Mouse (Mus musculus): ENCODE data around the gene Pdzph1. TPM values are rescaled to one million over a fixed set of nuclear protein-coding genes. Genes with fewer than 3 reads are reported as not detected.

Gene Pdzph1
- total and polyA plus RNA-seq, 3 experiments = not detected

DNA sequence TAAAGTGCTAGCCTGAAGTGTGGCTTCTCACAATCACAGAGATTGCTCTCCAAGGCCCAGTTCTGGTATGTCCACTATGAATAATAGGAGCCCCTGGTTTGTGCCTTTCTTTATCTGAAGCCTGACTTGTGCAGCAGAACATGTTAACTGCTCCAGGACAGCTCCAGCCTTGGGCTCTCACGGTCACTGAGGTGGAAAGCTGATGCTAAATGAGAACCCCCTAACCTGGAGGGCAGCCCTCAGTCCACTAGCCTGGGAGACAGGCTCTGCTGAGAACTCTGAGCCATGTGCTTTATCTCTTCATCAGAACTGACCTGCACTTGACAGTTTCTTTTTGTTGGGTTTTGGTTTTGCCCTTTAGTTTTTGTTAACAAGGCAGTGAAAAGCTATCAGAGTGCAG lies 106.8 kb downstream of the Pdzph1 start:
- no peaks in the 10 kb centered on the region for H3K4me1 ChIP-seq (ENCODE audit: control insufficient read depth, insufficient read depth, low read length)
- no peaks in the 10 kb centered on the region for H3K79me2 ChIP-seq (replicated peaks; ENCODE audit: control insufficient read depth, insufficient read depth, low read length)
- intact Hi-C loops (cut with DNase I) = no loop called here
- no peak overlapping the region for H3K27ac ChIP-seq
- no peak for TF ChIP-seq CTCF (IDR thresholded peaks at IDR 0.05)
- TF ChIP-seq POLR2A (IDR thresholded peaks at IDR 0.05; ENCODE audit: insufficient read depth, low read depth, low read length) = no peak
- TF ChIP-seq EP300 (IDR thresholded peaks at IDR 0.05; ENCODE audit: insufficient read depth, low read depth, low read length) = no peak
- H3K27me3 ChIP-seq (ENCODE audit: control insufficient read depth, insufficient read depth, low read length) = no peaks in the 10 kb centered on the region
- no peak for DNase-seq
- 35% methylated on average over 1 of the region's 1 CpGs for WGBS
- no peak overlapping the region for H3K4me3 ChIP-seq
- H3K36me3 ChIP-seq (ENCODE audit: control insufficient read depth, insufficient read depth, low read length) = no peaks in the 10 kb centered on the region
- H3K9ac ChIP-seq (ENCODE audit: low read depth, low read length) = no peak overlapping the region

DNA sequence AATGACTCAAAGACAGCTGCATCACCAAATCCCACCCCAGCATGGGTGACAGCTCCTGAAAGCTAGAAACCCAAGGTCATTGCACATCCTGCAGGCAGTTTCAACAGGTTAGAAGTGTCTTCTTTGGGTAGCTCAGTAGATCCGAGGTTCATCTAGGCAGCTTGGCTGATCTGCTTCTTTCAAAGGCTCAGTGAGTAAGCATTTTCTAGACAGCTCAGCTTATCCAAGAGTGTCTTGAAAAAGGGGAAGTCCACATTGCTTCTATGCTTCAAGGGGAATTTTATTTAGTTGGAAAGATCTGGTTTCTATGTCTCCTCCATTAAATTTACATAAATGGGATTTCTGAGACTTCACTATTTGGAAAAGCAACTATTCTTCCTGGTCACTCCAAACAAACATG lies 117.8 kb downstream of the Pdzph1 start:
- no peaks in the 10 kb centered on the region for H3K27me3 ChIP-seq (ENCODE audit: control insufficient read depth, insufficient read depth, low read length)
- TF ChIP-seq EP300 (IDR thresholded peaks at IDR 0.05; ENCODE audit: insufficient read depth, low read depth, low read length) (no peak), CTCF (IDR thresholded peaks at IDR 0.05) (no peak), POLR2A (IDR thresholded peaks at IDR 0.05; ENCODE audit: insufficient read depth, low read depth, low read length) (no peak)
- 33% methylated on average over 1 of the region's 1 CpGs for WGBS
- intact Hi-C loops (cut with DNase I) = no loop called here
- no peak for DNase-seq
- H3K4me1 ChIP-seq (ENCODE audit: control insufficient read depth, insufficient read depth, low read length) = no peaks in the 10 kb centered on the region
- no peak overlapping the region for H3K27ac ChIP-seq
- no peak overlapping the region for H3K9ac ChIP-seq (ENCODE audit: low read depth, low read length)
- no peaks in the 10 kb centered on the region for H3K79me2 ChIP-seq (replicated peaks; ENCODE audit: control insufficient read depth, insufficient read depth, low read length)
- no peaks in the 10 kb centered on the region for H3K36me3 ChIP-seq (ENCODE audit: control insufficient read depth, insufficient read depth, low read length)
- H3K4me3 ChIP-seq = no peak overlapping the region

DNA sequence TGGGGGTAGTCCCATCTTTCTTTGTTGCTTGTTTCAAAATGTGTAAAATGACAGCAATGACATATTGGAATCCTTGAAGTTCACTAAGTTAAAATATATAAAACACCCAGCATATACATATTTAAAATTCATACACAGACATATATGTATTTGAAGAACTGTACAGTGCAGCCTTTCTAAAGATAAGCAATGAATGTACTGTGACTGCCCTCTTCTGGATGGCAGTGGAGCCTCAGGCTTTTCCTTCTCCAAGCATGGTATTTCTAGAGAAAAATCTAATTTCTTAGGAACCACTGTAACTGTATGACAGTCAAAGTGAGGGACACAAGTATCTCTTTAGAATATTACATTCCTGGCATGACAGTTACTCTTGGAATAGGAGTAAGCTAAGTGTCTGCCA lies 120.4 kb downstream of the Pdzph1 start:
- peak; percentile 16; the same call in 1 of the 2 replicates for TF ChIP-seq CTCF (IDR thresholded peaks at IDR 0.05)
- TF ChIP-seq POLR2A (IDR thresholded peaks at IDR 0.05; ENCODE audit: insufficient read depth, low read depth, low read length) = no peak
- Histone ChIP-seq H3K27me3 (ENCODE audit: control insufficient read depth, insufficient read depth, low read length) (no peaks in the 10 kb centered on the region), H3K9ac (ENCODE audit: low read depth, low read length) (no peak overlapping the region), H3K4me1 (ENCODE audit: control insufficient read depth, insufficient read depth, low read length) (no peaks in the 10 kb centered on the region), H3K36me3 (ENCODE audit: control insufficient read depth, insufficient read depth, low read length) (no peaks in the 10 kb centered on the region), H3K79me2 (replicated peaks; ENCODE audit: control insufficient read depth, insufficient read depth, low read length) (no peaks in the 10 kb centered on the region), H3K4me3 (no peak overlapping the region), H3K27ac (no peak overlapping the region)
- intact Hi-C loops (cut with DNase I) = no loop called here
- no peak for DNase-seq

Other genes with a start within 250 kb of the Pdzph1 start
- 10 to 100 TPM; 14.6 to 16.9 TPM for gene Nudt12, start 22.0 kb upstream of the Pdzph1 start, total RNA-seq (2021)
- gene Nudt12, start 22.0 kb upstream of the Pdzph1 start, polyA plus RNA-seq (2012; rRNA removed) = 4.5 and 10.6 TPM in 2 replicates

Data from heart, adult 2 months (tissue).